Comparison of ENCODE assay signal across 14 mouse cellular contexts in the genomic region with DNA sequence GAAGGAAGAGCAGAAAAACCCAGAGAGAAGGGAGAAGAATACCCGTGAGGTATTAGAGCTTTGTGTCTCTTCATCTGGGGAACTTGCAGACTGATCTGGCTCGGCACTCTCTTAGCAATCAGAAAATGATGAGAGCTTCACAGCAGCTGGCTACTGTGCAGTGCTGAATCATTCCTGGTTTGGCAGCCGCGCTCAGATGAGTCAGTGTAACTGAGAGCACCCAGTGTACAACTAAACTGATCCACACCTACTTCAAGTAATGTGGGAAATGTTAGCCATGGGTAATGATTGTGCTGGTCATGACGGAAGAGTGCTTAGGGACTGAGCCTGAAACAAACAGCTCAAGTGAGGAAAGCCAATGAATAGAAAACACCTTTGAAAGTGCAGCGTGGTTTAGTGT. TPM values are rescaled to one million over a fixed set of nuclear protein-coding genes. Genes with fewer than 3 reads are reported as not detected.
DNase-seq lines count a peak whose midpoint lies in the region; ATAC-seq and TF ChIP-seq lines count a peak whose summit lies in the region.
"Had no signal": no experiment of that assay in that cellular context is flagged by ENCODE, and none has a peak within 500 bp of the region (broad histone marks: within the 10 kb centered on the region; RNA-seq: fewer than 3 reads in every experiment).

No protein-coding gene starts in this region.

- intact Hi-C loops in left cerebral cortex, postnatal 4 days (cut with DNase I), result no loop called here
- intact Hi-C loops in heart, postnatal 36 days (cut with DNase I), result no loop called here

- H3K4me2 ChIP-seq in stomach, postnatal 0 days (replicated peaks; ENCODE audit: low read depth), result no peak overlapping the region
- H3K4me2 ChIP-seq: embryonic facial prominence, embryonic 12.5 days; heart, embryonic 13.5 days; limb, embryonic 15.5 days had no signal

- no peak overlapping the region for H3K9ac ChIP-seq in stomach, postnatal 0 days (ENCODE audit: low read length)
- H3K9ac ChIP-seq: embryonic facial prominence, embryonic 12.5 days; heart, embryonic 13.5 days; limb, embryonic 15.5 days had no signal

- TF ChIP-seq EP300 in stomach, postnatal 0 days (optimal IDR thresholded peaks at IDR 0.05), result no peak

- no peak for TF ChIP-seq CTCF in stomach, postnatal 0 days (IDR thresholded peaks at IDR 0.05; ENCODE audit: low read depth)

- no peaks in the 10 kb centered on the region for H3K9me3 ChIP-seq in stomach, postnatal 0 days (ENCODE audit: control insufficient read depth, low read length)
- H3K9me3 ChIP-seq: embryonic facial prominence, embryonic 12.5 days; heart, embryonic 13.5 days; limb, embryonic 15.5 days; megakaryocyte, embryonic 14.5 days had no signal

- no peaks in the 10 kb centered on the region for H3K4me1 ChIP-seq in stomach, postnatal 0 days (replicated peaks; ENCODE audit: control insufficient read depth, insufficient read depth)
- H3K4me1 ChIP-seq: embryonic facial prominence, embryonic 12.5 days; heart, embryonic 13.5 days; limb, embryonic 15.5 days had no signal

- H3K27me3 ChIP-seq in stomach, postnatal 0 days (ENCODE audit: control insufficient read depth, insufficient read depth, low read length), result no peaks in the 10 kb centered on the region
- H3K27me3 ChIP-seq: heart, embryonic 13.5 days had no signal

- WGBS in stomach, postnatal 0 days, result 88% methylated on average over 6 of the region's 6 CpGs

- no peak overlapping the region for H3K4me3 ChIP-seq in stomach, postnatal 0 days (ENCODE audit: low read depth, low read length)
- H3K4me3 ChIP-seq: embryonic facial prominence, embryonic 12.5 days; heart, embryonic 13.5 days; limb, embryonic 15.5 days; megakaryocyte, embryonic 14.5 days had no signal

- DNase-seq in left cerebral cortex, adult 11 months (ENCODE audit: low spot score), result peak; percentile 22
- DNase-seq in left cerebral cortex, postnatal 4 days, result no peak
- peak; percentile 47 for DNase-seq in adrenal gland, postnatal 14 days
- DNase-seq in heart, postnatal 36 days, result peak; percentile 32 to 35
- DNase-seq in right cerebral cortex, postnatal 25 days, result peak; percentile 42
- DNase-seq in stomach, postnatal 0 days (ENCODE audit: low spot score), result no peak
- DNase-seq in embryo, embryonic 10 days (ENCODE audit: low spot score), result no peak
- DNase-seq: kidney, adult 8-10 months; thymus, adult 2 months had no signal

- H3K27ac ChIP-seq in stomach, postnatal 0 days (replicated peaks), result no peak overlapping the region
- H3K27ac ChIP-seq: embryonic facial prominence, embryonic 12.5 days; heart, embryonic 13.5 days; limb, embryonic 15.5 days had no signal

- ATAC-seq in stomach, postnatal 0 days (ENCODE audit: low FRiP score, low TSS enrichment), result no peak
- ATAC-seq in erythroblast, adult 5-6 weeks (replicated peaks; ENCODE audit: low FRiP score, poor library complexity, severe bottlenecking), result no peak

- no peaks in the 10 kb centered on the region for H3K36me3 ChIP-seq in stomach, postnatal 0 days (ENCODE audit: control insufficient read depth, insufficient read depth, low read length)

RNA-seq across cellular contexts. Expression of gene Zrsr2, which starts 19.9 kb away (rescaled TPM):
- 10 to 100 TPM; 33.7 to 38.4 TPM for total RNA-seq in left cerebral cortex, postnatal 4 days (2021)
- 25.4 and 33.8 TPM in 2 replicates for total RNA-seq in adrenal gland, postnatal 14 days (2021)
- total RNA-seq in heart, postnatal 36 days (2021), result 10 to 100 TPM; 13.8 to 14.9 TPM
- polyA plus RNA-seq in stomach, postnatal 0 days (2015; fragmentation: Nextera tagmentation; extraction: Ambion mirVana), result 34.8 and 40.3 TPM in 2 replicates
- 4.8 and 22.4 TPM in 2 replicates for total RNA-seq in erythroblast, adult 5-6 weeks (2015; ENCODE audit: low replicate concordance)
- total RNA-seq in erythroblast, adult 5-6 weeks (2017; ENCODE audit: low replicate concordance), result 9.8 and 14.2 TPM in 2 replicates

RNA-seq across cellular contexts. Expression of gene Ap1s2, which starts 29.8 kb away (rescaled TPM):
- total RNA-seq in left cerebral cortex, postnatal 4 days (2021), result 10 to 100 TPM; 44.9 to 48.9 TPM
- 20.3 and 25.0 TPM in 2 replicates for total RNA-seq in adrenal gland, postnatal 14 days (2021)
- 10 to 100 TPM; 20.9 to 22.3 TPM for total RNA-seq in heart, postnatal 36 days (2021)
- 9.4 and 9.7 TPM in 2 replicates for polyA plus RNA-seq in stomach, postnatal 0 days (2015; fragmentation: Nextera tagmentation; extraction: Ambion mirVana)
- total RNA-seq in erythroblast, adult 5-6 weeks (2015; ENCODE audit: low replicate concordance), result 45.4 and 45.5 TPM in 2 replicates
- total RNA-seq in erythroblast, adult 5-6 weeks (2017; ENCODE audit: low replicate concordance), result 18.4 and 20.2 TPM in 2 replicates

Comparison
In these comparisons a context has a peak if more than half of its experiments do, and no peak if none do; other contexts are left out.
1. DNase-seq: peak in left cerebral cortex, adult 11 months (single experiment), adrenal gland, postnatal 14 days (single experiment), heart, postnatal 36 days (2 of 2) and right cerebral cortex, postnatal 25 days (single experiment); none in left cerebral cortex, postnatal 4 days (single experiment), stomach, postnatal 0 days (single experiment) and embryo, embryonic 10 days (single experiment).